Mouse (Mus musculus) olfactory bulb, adult 2 months (tissue): Measurements from ENCODE around the gene Spop.

Source experiments
- CTCF ChIP-seq: fragments of 200-500 bp; IDR thresholded peaks from 2 replicates; pipeline ENCODE4 v1.5.1; 2012; ENCODE audit warnings: low read depth, mild to moderate bottlenecking, low read length, moderate library complexity; ENCODE audit not compliant: insufficient read depth
- POLR2A ChIP-seq: fragments of 200-500 bp; IDR thresholded peaks from 2 replicates; pipeline ENCODE4 v1.6.1; 2012; ENCODE audit warnings: mild to moderate bottlenecking, low read depth, low read length, moderate library complexity; ENCODE audit not compliant: insufficient read depth

DNA sequence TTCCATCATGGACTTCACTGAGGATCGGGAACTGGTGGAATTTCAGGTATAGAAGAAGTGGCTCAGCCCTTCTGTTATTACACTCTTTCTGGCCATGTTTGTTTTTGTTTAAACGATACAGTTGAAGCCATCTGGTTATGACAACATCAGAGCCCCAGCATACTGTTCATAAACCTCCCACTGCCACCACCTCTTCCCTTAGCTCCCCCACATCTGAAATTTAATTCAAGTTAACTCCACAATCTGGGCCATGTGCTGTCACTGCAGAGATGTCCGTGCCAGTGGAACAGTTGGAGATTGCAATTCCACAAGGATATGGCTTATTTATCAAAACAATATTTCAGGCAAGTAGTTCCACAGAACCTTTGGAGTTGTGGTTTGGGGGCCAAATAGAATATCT is 80.5 kb downstream of the Spop start:
- TF ChIP-seq POLR2A (no peak), CTCF (no peak)
